Mouse (Mus musculus) embryonic fibroblast, embryonic 13.5 days (primary cell): Measurements from ENCODE around the gene Gm44790.

ENCODE experiments used
- CTCF ChIP-seq: IDR thresholded peaks from 2 replicates; pipeline ENCODE4 v1.5.1; 2011; ENCODE audit warnings: mild to moderate bottlenecking, control low read depth, low read length, moderate library complexity, borderline replicate concordance; ENCODE audit not compliant: insufficient read depth
- POLR2A ChIP-seq: IDR thresholded peaks from 2 replicates; pipeline ENCODE4 v1.6.1; 2011; ENCODE audit warnings: low read depth, mild to moderate bottlenecking, control low read depth, low read length, moderate library complexity

DNA sequence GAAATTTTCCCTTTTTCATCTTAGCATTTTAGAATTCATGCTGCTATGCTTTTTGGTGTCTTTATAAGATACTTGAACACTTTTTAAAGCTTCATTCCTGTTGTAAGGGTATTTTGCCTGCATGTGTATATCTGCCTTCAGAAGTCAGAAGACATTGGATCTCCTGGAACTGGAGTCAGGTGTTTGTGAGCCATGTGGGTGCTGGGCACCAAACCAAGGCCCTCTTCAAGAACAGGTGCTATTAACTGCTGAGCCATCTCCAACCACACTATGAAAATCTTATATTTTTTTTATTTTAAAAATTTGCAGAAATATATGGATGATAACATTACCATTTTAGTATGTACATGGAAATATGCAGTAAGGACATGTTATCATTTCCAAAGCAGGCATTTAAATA is 20.2 kb upstream of the Gm44790 start:
- TF ChIP-seq POLR2A (no peak), CTCF (no peak)
